Comparison of ENCODE assay signal across 8 mouse cellular contexts in the genomic region with DNA sequence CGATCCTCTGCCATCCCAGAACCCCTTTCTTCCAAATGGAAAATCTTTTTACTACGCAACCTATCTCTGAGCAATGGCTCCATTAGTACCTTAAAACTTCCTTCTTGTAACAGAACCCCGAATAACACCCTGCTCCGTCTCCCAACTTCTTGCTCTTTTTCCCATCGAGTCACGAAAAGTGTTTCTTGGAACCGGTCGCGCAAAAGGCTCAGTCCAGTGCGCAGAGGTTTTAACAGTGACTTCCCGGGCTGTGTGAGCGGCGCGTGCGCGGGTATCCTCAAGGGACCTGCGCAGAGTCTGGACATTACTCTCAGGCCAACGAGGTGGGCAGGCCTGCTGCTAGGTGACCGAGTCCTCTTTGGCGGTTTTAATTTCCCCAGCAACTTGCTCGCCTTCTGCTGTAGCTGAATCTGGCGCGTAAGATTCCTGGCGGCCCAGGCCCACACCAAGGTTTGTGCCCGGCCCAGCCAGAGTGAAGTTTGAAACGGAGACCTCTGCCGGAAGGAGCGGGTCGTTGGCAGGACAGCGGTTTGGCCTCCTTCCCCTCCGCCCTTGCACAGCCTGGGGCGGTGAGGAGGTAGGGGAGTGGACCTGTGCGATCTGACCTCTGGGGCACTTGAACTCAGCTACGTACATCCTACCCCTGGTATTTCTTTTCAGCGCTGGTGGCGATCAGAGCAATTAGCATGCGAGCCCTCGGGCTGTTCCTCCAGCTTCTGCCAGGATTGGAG.
A peak's percentile ranks its signal among the peaks of the same experiment; 100 is the strongest.
DNase-seq lines count a peak whose midpoint lies in the region; ATAC-seq and TF ChIP-seq lines count a peak whose summit lies in the region.

No protein-coding gene starts in this region.

- 0 out of 2 replicates have a peak, but pooled peaks have one; percentile 11 for TF ChIP-seq POLR2A in limb, embryonic 14.5 days (IDR thresholded peaks at IDR 0.05; ENCODE audit: borderline replicate concordance, extremely low read depth, insufficient read depth, insufficient read length)

- peak overlapping the region; percentile 42 for H3K4me3 ChIP-seq in embryonic facial prominence, embryonic 11.5 days (ENCODE audit: low read depth, low read length)
- H3K4me3 ChIP-seq in limb, embryonic 14.5 days (replicated peaks; ENCODE audit: low read length): peak overlapping the region; percentile 55
- H3K4me3 ChIP-seq in midbrain, embryonic 15.5 days: peak overlapping the region; percentile 51

- peak; percentile 90 for ATAC-seq in embryonic facial prominence, embryonic 11.5 days (replicated peaks; ENCODE audit: insufficient number of reproducible peaks, low FRiP score, low TSS enrichment, low read depth)
- peak; percentile 89 for ATAC-seq in limb, embryonic 14.5 days (ENCODE audit: low FRiP score, low read depth)
- ATAC-seq in midbrain, embryonic 15.5 days (replicated peaks): peak; percentile 94

- WGBS in embryonic facial prominence, embryonic 11.5 days: 2% methylated on average over 38 of the region's 38 CpGs
- WGBS in limb, embryonic 14.5 days: 1% methylated on average over 38 of the region's 38 CpGs
- 1% methylated on average over 38 of the region's 38 CpGs for WGBS in midbrain, embryonic 15.5 days

- peak overlapping the region; percentile 53 for H3K4me2 ChIP-seq in embryonic facial prominence, embryonic 11.5 days (ENCODE audit: low read depth, low read length)
- H3K4me2 ChIP-seq in limb, embryonic 14.5 days (replicated peaks; ENCODE audit: low read depth, low read length, severe bottlenecking): peak overlapping the region; percentile 81
- peak overlapping the region; percentile 81 for H3K4me2 ChIP-seq in midbrain, embryonic 15.5 days

- no peaks in the 10 kb centered on the region for H3K36me3 ChIP-seq in embryonic facial prominence, embryonic 11.5 days (replicated peaks; ENCODE audit: control insufficient read depth, insufficient read depth, low read depth, low read length)
- H3K36me3 ChIP-seq in limb, embryonic 14.5 days (ENCODE audit: control insufficient read depth, insufficient read depth, low read length): no peaks in the 10 kb centered on the region
- H3K36me3 ChIP-seq in midbrain, embryonic 15.5 days (replicated peaks): no peaks in the 10 kb centered on the region

- no peak overlapping the region for H3K27ac ChIP-seq in embryonic facial prominence, embryonic 11.5 days (replicated peaks; ENCODE audit: low read depth, low read length)
- H3K27ac ChIP-seq in limb, embryonic 14.5 days (replicated peaks; ENCODE audit: low read depth, low read length): peak overlapping the region; percentile 65
- peak overlapping the region; percentile 40 for H3K27ac ChIP-seq in midbrain, embryonic 15.5 days

- no peaks in the 10 kb centered on the region for H3K27me3 ChIP-seq in embryonic facial prominence, embryonic 11.5 days (ENCODE audit: control insufficient read depth, insufficient read depth, low read length)
- H3K27me3 ChIP-seq in limb, embryonic 14.5 days (ENCODE audit: control insufficient read depth, insufficient read depth, low read length): no peaks in the 10 kb centered on the region
- no peaks in the 10 kb centered on the region for H3K27me3 ChIP-seq in midbrain, embryonic 15.5 days (replicated peaks)

- peak overlapping the region; percentile 52 for H3K9ac ChIP-seq in embryonic facial prominence, embryonic 11.5 days (replicated peaks; ENCODE audit: low read length)
- peak overlapping the region; percentile 60 for H3K9ac ChIP-seq in limb, embryonic 14.5 days (ENCODE audit: low read depth, low read length, severe bottlenecking)
- H3K9ac ChIP-seq in midbrain, embryonic 15.5 days: peak overlapping the region; percentile 48

- H3K4me1 ChIP-seq in embryonic facial prominence, embryonic 11.5 days (ENCODE audit: control insufficient read depth, insufficient read depth, low read length): no peaks in the 10 kb centered on the region
- no peaks in the 10 kb centered on the region for H3K4me1 ChIP-seq in limb, embryonic 14.5 days (ENCODE audit: control insufficient read depth, insufficient read depth, low read length)
- no peaks in the 10 kb centered on the region for H3K4me1 ChIP-seq in midbrain, embryonic 15.5 days

- H3K9me3 ChIP-seq in embryonic facial prominence, embryonic 11.5 days (replicated peaks; ENCODE audit: control insufficient read depth, low read length): no peaks in the 10 kb centered on the region
- H3K9me3 ChIP-seq in limb, embryonic 14.5 days (ENCODE audit: control insufficient read depth, low read length): no peaks in the 10 kb centered on the region
- H3K9me3 ChIP-seq in midbrain, embryonic 15.5 days: no peaks in the 10 kb centered on the region

- DNase-seq in 416B (ENCODE audit: low read depth): peak; percentile 88
- peak; percentile 64 to 71 for DNase-seq in adrenal gland, postnatal 36 days
- peak; percentile 76 for DNase-seq in embryonic facial prominence, embryonic 11.5 days (ENCODE audit: low spot score)
- peak; percentile 71 to 79 for DNase-seq in heart, adult 18-20 months
- peak; percentile 80 for DNase-seq in kidney, adult 18-20 months
- peak; percentile 72 for DNase-seq in limb, embryonic 14.5 days (ENCODE audit: low spot score)
- peak; percentile 8 to 12 for DNase-seq in spleen, postnatal 14 days (ENCODE audit: low spot score in 2 of 2)

Comparison
In these comparisons a context has a peak if more than half of its experiments do, and no peak if none do; other contexts are left out.
1. DNase-seq: peak in every context shown above with its lines; median percentile 88 in 416B; 80 in kidney, adult 18-20 months; 76 in embryonic facial prominence, embryonic 11.5 days; 75 in heart, adult 18-20 months; 72 in limb, embryonic 14.5 days; 68 in adrenal gland, postnatal 36 days; 10 in spleen, postnatal 14 days.